Mouse (Mus musculus) lung, postnatal 4 days (tissue): ENCODE measurements around the gene Scamp5.

ENCODE experiments used
- DNase-seq, 2 experiments: peaks; one replicate each; pipeline ENCODE4 v3.0.0; 2021

Gene Scamp5

GRCm38 (mm10) chr9:57407120-57407905, 60.5 kb downstream of the Scamp5 start:
- no peak for DNase-seq

GRCm38 (mm10) chr9:57406395-57406794, 61.5 kb downstream of the Scamp5 start:
- no peak for DNase-seq

DNA sequence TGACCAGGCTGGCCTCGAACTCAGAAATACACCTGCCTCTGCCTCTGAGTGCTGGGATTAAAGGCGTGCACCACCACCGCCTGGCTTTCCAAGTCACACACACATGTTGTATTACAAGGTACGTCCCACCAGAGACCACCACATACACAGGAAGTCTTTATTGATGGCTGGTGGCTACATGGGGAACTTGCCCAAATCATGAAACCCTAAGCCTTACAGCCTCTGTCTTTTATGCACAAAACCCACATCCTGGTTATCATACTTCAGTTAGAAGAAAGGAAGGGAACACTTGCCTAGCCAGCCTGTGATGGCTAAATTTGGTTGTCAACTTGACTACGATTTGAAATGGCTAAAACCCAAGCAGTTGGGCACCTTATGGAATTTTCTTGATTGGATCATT, 63.8 kb downstream of the Scamp5 start:
- no peak for DNase-seq

GRCm38 (mm10) chr9:57402318-57403251, 65.3 kb downstream of the Scamp5 start:
- DNase-seq: peak in 1 of 2 experiments; percentile 58

- no peak for DNase-seq
Measured at GRCm38 (mm10) chr9:57398773-57399172, 69.1 kb downstream of the Scamp5 start.

- DNase-seq: no peak
Measured at GRCm38 (mm10) chr9:57392892-57393291, 75.0 kb downstream of the Scamp5 start.
